Mouse (Mus musculus): ENCODE data around the gene Slc9a9.

- TF ChIP-seq GATA1 (IDR thresholded peaks at IDR 0.05; ENCODE audit: borderline replicate concordance, low read length) (no peak), FLI1 (IDR thresholded peaks at IDR 0.05; ENCODE audit: low read length) (no peak)
Measured at GRCm38 (mm10) chr9:94790966-94791365, 121.3 kb downstream of the Slc9a9 start.

Measured in megakaryocyte, embryonic 14.5 days (primary cell).